Mouse (Mus musculus) liver, embryonic 14.5 days (tissue): ENCODE measurements around the gene Wfdc15b. TPM values are rescaled to one million over a fixed set of nuclear protein-coding genes. Genes with fewer than 3 reads are reported as not detected.
"Not testable (repeated sequence)": the region's sequence is repeated elsewhere in the genome, so short reads cannot be mapped to it uniquely, and the experiment has no call there.

Experiments
- ATAC-seq: fragments of 200-750 bp; cut with Nextera tagmentation; 2 replicates; pipeline ENCODE4 v1.8.0; 2017; ENCODE audit warnings: moderate number of reproducible peaks, mild to moderate bottlenecking, moderate library complexity; ENCODE audit not compliant: insufficient read depth
- DNase-seq, 3 experiments: peaks; one replicate each; pipeline ENCODE4 v3.0.0-alpha.2; 2012 to 2013; ENCODE audit warnings: low read depth in 3 of 3, low spot score in 3 of 3
- H3K27ac ChIP-seq: fragments of 300-500 bp; sonication (generic); 2 replicates; pipeline ENCODE4 v1.5.1; 2014; ENCODE audit warnings: moderate library complexity, mild to moderate bottlenecking, control low read depth, inconsistent platforms
- H3K27me3 ChIP-seq: fragments of 300-500 bp; sonication (generic); 2 replicates; pipeline ENCODE4 v1.6.1; 2014; ENCODE audit warnings: mild to moderate bottlenecking, low read length, moderate library complexity; ENCODE audit not compliant: control insufficient read depth, insufficient read depth
- H3K36me3 ChIP-seq: fragments of 300-500 bp; sonication (generic); replicated peaks from 2 replicates; pipeline ENCODE4 v1.6.1; 2014; ENCODE audit warnings: low read depth; ENCODE audit not compliant: control insufficient read depth, insufficient read depth
- H3K4me1 ChIP-seq, 2 experiments: fragments of 200-500 bp in 1 of 2; fragments of 300-500 bp in 1 of 2; sonication (generic) in 1 of 2; replicated peaks; 2 replicates each; pipeline ENCODE4 v1.6.1; 2012 to 2014; ENCODE audit warnings: antibody characterized with exemption in 1 of 2, inconsistent platforms in 1 of 2, low read length in 1 of 2; ENCODE audit not compliant: control insufficient read depth in 2 of 2, insufficient read depth in 2 of 2
- H3K4me2 ChIP-seq: fragments of 300-500 bp; sonication (generic); 2 replicates; pipeline ENCODE4 v1.6.1; 2014; ENCODE audit warnings: low read depth, mild to moderate bottlenecking, control low read depth, moderate library complexity
- H3K4me3 ChIP-seq, 2 experiments: fragments of 200-500 bp in 1 of 2; fragments of 300-500 bp in 1 of 2; sonication (generic) in 1 of 2; 2 replicates each; pipeline ENCODE4 v1.5.1; 2012 to 2014; ENCODE audit warnings: low read depth in 2 of 2, low read length in 2 of 2, mild to moderate bottlenecking in 2 of 2, control low read depth in 1 of 2, inconsistent platforms in 1 of 2, moderate library complexity in 1 of 2; ENCODE audit not compliant: insufficient read depth in 1 of 2
- H3K9ac ChIP-seq: fragments of 300-500 bp; sonication (generic); replicated peaks from 2 replicates; pipeline ENCODE4 v1.6.1; 2014; ENCODE audit warnings: mild to moderate bottlenecking, control low read depth, moderate library complexity
- H3K9me3 ChIP-seq: fragments of 300-500 bp; sonication (generic); 2 replicates; pipeline ENCODE4 v1.6.1; 2016; ENCODE audit warnings: low read length, mixed read lengths; ENCODE audit not compliant: control insufficient read depth
- CTCF ChIP-seq: IDR thresholded peaks from 2 replicates; pipeline ENCODE4 v1.5.1; 2016; ENCODE audit warnings: antibody characterized with exemption, low read depth, control low read depth
- EP300 ChIP-seq: IDR thresholded peaks from 2 replicates; pipeline ENCODE4 v1.6.1; 2016; ENCODE audit warnings: antibody characterized with exemption, low read depth
- WGBS: fragments of 180-500 bp; shearing (Covaris S2); extraction: QIAGEN DNeasy Blood & Tissue Kit; methylation state at CpG from one replicate; pipeline ENCODE4 v1.1.7; 2014; ENCODE audit not compliant: insufficient replicate concordance; 5-methylcytosine and 5-hydroxymethylcytosine counted together
- polyA plus RNA-seq, 2 experiments: library from polyadenylated mRNA; depleted of rRNA in 1 of 2; stranded (reverse) in 1 of 2; unstranded in 1 of 2; fragments of >200 nt; fragmentation: Nextera tagmentation in 1 of 2; extraction: Ambion mirVana in 1 of 2; gene quantifications; 2 replicates each; pipeline versions ENCODE4 v1.2.1 to v1.2.3; 2012 to 2014

Gene Wfdc15b
- polyA plus RNA-seq, 2 experiments, result 0.11 TPM; not detected in 1

DNA sequence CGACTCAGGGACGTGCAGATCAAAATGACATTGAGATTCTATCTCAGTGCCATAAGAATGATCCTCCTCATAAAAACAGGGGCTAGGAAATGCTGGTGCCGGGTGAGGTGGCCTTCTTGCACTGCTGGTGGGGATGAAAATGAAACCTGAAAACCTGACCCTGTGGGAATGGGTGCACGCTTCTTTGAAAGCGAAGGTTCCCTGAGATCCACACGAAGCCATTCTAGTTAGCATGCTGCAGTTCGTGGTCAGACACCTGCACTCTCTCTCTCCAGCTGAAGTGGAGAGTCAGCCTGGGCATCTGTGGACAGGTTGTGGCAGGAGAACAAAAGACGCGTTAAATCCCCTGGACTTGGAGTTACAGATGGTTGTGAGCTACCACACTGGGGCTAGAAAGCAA, 2.2 kb downstream of the Wfdc15b start:
- no peak for DNase-seq
- Histone ChIP-seq H3K9ac (no peak overlapping the region), H3K4me1 (no peaks in the 10 kb centered on the region), H3K27ac (no peak overlapping the region), H3K9me3 (no peaks in the 10 kb centered on the region), H3K36me3 (no peaks in the 10 kb centered on the region), H3K4me2 (no peak overlapping the region), H3K27me3 (no peaks in the 10 kb centered on the region), H3K4me3 (no peak overlapping the region)
- TF ChIP-seq CTCF (no peak), EP300 (no peak)
- no peak for ATAC-seq
- WGBS, result 69% methylated on average over 9 of the region's 9 CpGs

DNA sequence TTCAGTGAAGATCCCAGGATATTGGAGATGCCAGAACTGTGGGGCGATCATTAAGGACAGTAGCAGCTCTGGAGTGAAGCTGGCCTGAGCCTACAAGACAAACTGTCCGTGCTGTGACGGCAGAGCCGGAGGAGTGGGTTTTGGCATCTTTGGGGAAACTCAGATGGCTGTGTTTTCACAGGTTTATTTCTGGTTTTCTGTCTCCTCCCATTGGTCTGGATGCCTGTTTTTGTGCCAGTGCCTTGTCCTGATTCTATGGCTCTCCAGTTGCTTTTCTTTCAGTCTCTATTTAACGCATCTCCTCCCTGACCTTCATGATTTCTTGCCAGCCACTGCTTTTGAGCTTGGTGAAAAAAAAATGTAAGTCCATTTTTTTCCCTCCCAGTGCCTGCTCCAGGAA, 8.7 kb downstream of the Wfdc15b start:
- Histone ChIP-seq H3K27me3 (no peaks in the 10 kb centered on the region), H3K27ac (no peak overlapping the region), H3K4me2 (no peak overlapping the region), H3K4me1 (no peaks in the 10 kb centered on the region), H3K9me3 (no peaks in the 10 kb centered on the region), H3K36me3 (no peaks in the 10 kb centered on the region), H3K4me3 (no peak overlapping the region), H3K9ac (no peak overlapping the region)
- no peak for DNase-seq
- no peak for ATAC-seq
- 70% methylated on average over 5 of the region's 5 CpGs for WGBS
- TF ChIP-seq EP300 (no peak), CTCF (no peak)

DNA sequence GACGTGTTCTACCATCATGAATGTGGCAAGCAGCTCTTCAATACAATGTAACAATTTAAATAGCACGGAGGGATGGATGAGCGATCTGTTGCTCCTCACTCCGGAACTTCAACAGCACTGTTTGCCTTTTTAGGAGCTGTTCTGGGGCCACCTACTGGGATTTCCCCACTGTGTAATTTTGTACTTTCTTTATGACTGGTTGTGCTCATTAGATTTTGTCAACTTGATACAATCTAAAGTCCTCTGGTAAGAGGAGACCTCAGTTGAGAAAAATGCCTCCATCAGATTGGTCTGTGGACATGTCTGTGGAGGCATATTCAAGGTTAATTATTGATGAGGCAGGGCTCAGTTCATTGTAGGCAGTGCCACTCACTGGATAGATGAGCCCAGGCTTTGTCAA, 10.6 kb downstream of the Wfdc15b start:
- H3K4me1 ChIP-seq, result no peaks in the 10 kb centered on the region
- no peak overlapping the region for H3K4me3 ChIP-seq
- H3K9ac ChIP-seq, result no peak overlapping the region
- H3K27me3 ChIP-seq, result no peaks in the 10 kb centered on the region
- no peaks in the 10 kb centered on the region for H3K9me3 ChIP-seq
- DNase-seq (no peak), ATAC-seq (no peak)
- no peak overlapping the region for H3K4me2 ChIP-seq
- no peaks in the 10 kb centered on the region for H3K36me3 ChIP-seq
- H3K27ac ChIP-seq, result no peak overlapping the region
- TF ChIP-seq CTCF (no peak), EP300 (no peak)
- 75% methylated on average over 4 of the region's 4 CpGs for WGBS

DNA sequence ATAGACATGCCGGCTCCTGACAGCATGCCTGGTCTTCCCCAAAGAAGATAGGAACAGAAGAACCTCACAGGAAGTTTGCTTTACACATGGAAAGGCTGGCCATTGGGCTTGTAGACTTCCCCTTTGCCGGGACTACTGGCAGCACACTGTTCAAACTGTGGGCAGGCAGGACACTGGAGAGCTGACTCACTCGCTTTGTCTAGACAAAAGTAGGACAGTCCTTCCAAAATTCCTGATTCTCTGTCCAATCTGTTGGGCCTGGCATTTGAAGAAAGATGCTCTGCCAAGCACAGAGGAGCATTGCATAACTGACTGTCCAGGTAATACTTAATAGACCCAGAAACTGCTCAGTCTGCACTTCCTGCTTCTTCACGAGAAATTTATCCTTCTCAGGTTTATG, 14.8 kb downstream of the Wfdc15b start:
- no peak overlapping the region for H3K27ac ChIP-seq
- H3K4me3 ChIP-seq, result no peak overlapping the region
- ATAC-seq, result no peak
- H3K9me3 ChIP-seq, result no peaks in the 10 kb centered on the region
- H3K9ac ChIP-seq, result no peak overlapping the region
- no peak for DNase-seq
- H3K27me3 ChIP-seq, result no peaks in the 10 kb centered on the region
- H3K4me1 ChIP-seq, result no peaks in the 10 kb centered on the region
- H3K4me2 ChIP-seq, result no peak overlapping the region
- no peaks in the 10 kb centered on the region for H3K36me3 ChIP-seq
- 34% methylated on average over 4 of the region's 4 CpGs for WGBS
- TF ChIP-seq EP300, result no peak
- TF ChIP-seq CTCF, result no peak

DNA sequence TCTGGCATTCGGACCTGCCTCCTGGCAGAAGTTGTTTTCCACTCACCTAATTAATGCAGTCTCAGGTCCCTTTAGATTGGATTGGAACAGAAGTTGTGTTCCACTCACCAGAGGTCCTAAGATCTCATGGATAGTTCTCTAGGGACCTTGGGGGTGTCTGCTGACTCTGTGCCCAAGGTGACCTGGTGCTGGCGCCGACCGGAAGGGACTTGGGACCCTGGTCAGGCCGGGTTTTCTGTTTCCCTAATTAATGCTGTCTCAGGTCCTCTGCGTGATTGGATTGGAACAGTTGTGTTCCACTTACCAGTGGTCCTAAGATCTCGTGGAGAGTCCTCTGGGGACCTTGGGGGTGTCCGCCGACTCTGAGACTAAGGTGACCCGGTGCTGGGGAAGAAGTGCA, 15.4 kb downstream of the Wfdc15b start:
- not testable (repeated sequence) for H3K4me3 ChIP-seq, H3K36me3 ChIP-seq, H3K4me1 ChIP-seq, H3K4me2 ChIP-seq, ATAC-seq, H3K27ac ChIP-seq, H3K27me3 ChIP-seq, H3K9ac ChIP-seq, DNase-seq, H3K9me3 ChIP-seq
- 72% methylated on average over 10 of the region's 10 CpGs for WGBS
